ENCODE assay signal across 20 mouse cellular contexts in the genomic region with DNA sequence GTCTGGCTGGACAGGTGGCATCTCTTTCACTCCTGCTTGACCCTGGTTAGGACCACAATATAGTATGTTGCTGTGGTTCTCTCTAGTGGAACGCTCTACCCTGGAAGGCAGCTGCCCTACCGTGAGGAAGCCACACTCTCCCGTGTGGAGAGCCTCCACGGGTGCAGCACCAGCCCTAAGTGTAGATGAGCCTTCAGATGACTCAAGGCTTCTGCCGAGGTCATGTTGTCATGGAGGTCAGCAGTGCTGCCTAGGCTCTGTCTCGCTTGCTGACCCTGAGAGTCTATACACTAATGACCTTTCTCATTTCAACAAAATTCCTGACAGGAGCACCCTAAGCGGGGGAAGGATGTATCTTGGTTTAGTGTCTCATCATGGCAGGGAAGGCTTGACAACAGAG.
"Had no signal": no experiment of that assay in that cellular context is flagged by ENCODE, and none has a peak within 500 bp of the region (broad histone marks: within the 10 kb centered on the region; RNA-seq: fewer than 3 reads in every experiment).

No protein-coding gene starts in this region.

- DNase-seq: embryo, embryonic 11 days; forebrain, postnatal 0 days; gastrocnemius, postnatal 25 days; gastrocnemius, postnatal 36 days; heart, adult 11 months; heart, adult 2 months had no signal

- H3K4me3 ChIP-seq: embryonic facial prominence, embryonic 10.5 days; embryonic facial prominence, embryonic 12.5 days; embryonic facial prominence, embryonic 13.5 days; embryonic facial prominence, embryonic 15.5 days; erythroblast, embryonic 14.5 days; forebrain, embryonic 10.5 days; forebrain, embryonic 12.5 days; forebrain, embryonic 13.5 days; forebrain, embryonic 15.5 days; gastrocnemius, adult 2 months; heart, adult 2 months; heart, embryonic 10.5 days had no signal

- H3K9ac ChIP-seq: embryonic facial prominence, embryonic 12.5 days; embryonic facial prominence, embryonic 13.5 days; embryonic facial prominence, embryonic 15.5 days; forebrain, embryonic 12.5 days; forebrain, embryonic 13.5 days; forebrain, embryonic 15.5 days; forebrain, postnatal 0 days had no signal

- H3K4me2 ChIP-seq: embryonic facial prominence, embryonic 12.5 days; embryonic facial prominence, embryonic 13.5 days; embryonic facial prominence, embryonic 15.5 days; forebrain, embryonic 12.5 days; forebrain, embryonic 13.5 days; forebrain, embryonic 15.5 days; heart, embryonic 11.5 days had no signal

- H3K27ac ChIP-seq: embryonic facial prominence, embryonic 10.5 days; embryonic facial prominence, embryonic 12.5 days; embryonic facial prominence, embryonic 13.5 days; embryonic facial prominence, embryonic 15.5 days; forebrain, embryonic 10.5 days; forebrain, embryonic 12.5 days; forebrain, embryonic 13.5 days; forebrain, embryonic 15.5 days; gastrocnemius, adult 2 months; heart, adult 2 months; heart, embryonic 10.5 days had no signal

- ATAC-seq: forebrain, embryonic 13.5 days; forebrain, embryonic 14.5 days; forebrain, embryonic 15.5 days; forebrain, embryonic 16.5 days; forebrain, postnatal 0 days had no signal

- H3K9me3 ChIP-seq: embryonic facial prominence, embryonic 10.5 days; embryonic facial prominence, embryonic 12.5 days; embryonic facial prominence, embryonic 13.5 days; embryonic facial prominence, embryonic 15.5 days; forebrain, embryonic 10.5 days; forebrain, embryonic 12.5 days; forebrain, embryonic 13.5 days; forebrain, embryonic 15.5 days; heart, embryonic 10.5 days had no signal

- H3K27me3 ChIP-seq: embryonic facial prominence, embryonic 12.5 days; embryonic facial prominence, embryonic 13.5 days; embryonic facial prominence, embryonic 15.5 days; forebrain, embryonic 12.5 days; forebrain, embryonic 13.5 days; forebrain, embryonic 15.5 days had no signal

- H3K36me3 ChIP-seq: forebrain, embryonic 15.5 days had no signal
